Mouse (Mus musculus): ENCODE measurements around the gene Itpkb.

DNA sequence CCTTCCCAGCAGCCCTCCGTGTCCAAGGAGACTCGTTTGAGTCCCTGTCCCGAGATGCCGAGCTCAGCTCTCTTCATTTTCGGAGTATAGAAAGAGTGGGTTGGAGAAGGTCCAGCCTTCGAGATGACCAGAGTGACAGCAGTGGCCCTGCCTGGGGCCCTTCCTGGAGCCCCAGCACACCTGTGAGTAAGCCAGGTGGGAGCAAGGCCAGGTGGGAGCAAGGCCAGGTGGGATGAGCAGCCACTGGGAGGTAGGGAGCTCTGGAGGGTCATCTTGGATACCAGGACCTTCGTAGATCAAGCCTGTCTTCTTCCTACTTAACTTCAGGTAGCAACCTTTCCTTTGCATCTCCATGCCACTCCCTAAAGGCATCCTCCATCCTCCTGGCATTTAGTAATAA lies 37.8 kb downstream of the Itpkb start:
- TF ChIP-seq CTCF (IDR thresholded peaks at IDR 0.05; ENCODE audit: control insufficient read depth, insufficient read depth, low read length): no peak
- TF ChIP-seq POLR2A (IDR thresholded peaks at IDR 0.05; ENCODE audit: borderline replicate concordance, control insufficient read depth, low read depth, low read length): no peak
